Mouse (Mus musculus): ENCODE results near the gene Rhcg. TPM values are rescaled to one million over a fixed set of nuclear protein-coding genes. Genes with fewer than 3 reads are reported as not detected.

The Rhcg gene
- polyA plus RNA-seq (2012; rRNA removed): 0.56 and 1.2 TPM in 2 replicates

- Histone ChIP-seq H3K4me3 (ENCODE audit: control insufficient read depth, insufficient read depth, low read length) (no peak within 1 kb of the TSS), H3K36me3 (ENCODE audit: control insufficient read depth, insufficient read depth, low read length) (no peaks in the 10 kb centered on the region), H3K27me3 (ENCODE audit: control insufficient read depth, insufficient read depth, low read length) (peaks cover 6% of the 10 kb centered on the region), H3K4me1 (replicated peaks; ENCODE audit: control insufficient read depth, insufficient read depth, low read length) (no peaks in the 10 kb centered on the region), H3K27ac (ENCODE audit: control insufficient read depth, insufficient read depth, low read length) (no peak within 1 kb of the TSS)
- TF ChIP-seq POLR2A (IDR thresholded peaks at IDR 0.05; ENCODE audit: control insufficient read depth, extremely low read depth, insufficient read depth, low read length, poor library complexity) (no peak), CTCF (IDR thresholded peaks at IDR 0.05; ENCODE audit: borderline replicate concordance, control insufficient read depth, extremely low read depth, insufficient read depth, low read length, poor library complexity) (no peak)
- no peak for DNase-seq
- WGBS: 21% methylated on average over 33 of the region's 33 CpGs
Observed at GRCm38 (mm10) chr7:79617418-79617817, at the start of gene Rhcg. Rhcg (minus strand) TSS chr7:79617657.

- Histone ChIP-seq H3K4me1 (replicated peaks; ENCODE audit: control insufficient read depth, insufficient read depth, low read length) (no peaks in the 10 kb centered on the region), H3K27me3 (ENCODE audit: control insufficient read depth, insufficient read depth, low read length) (no peaks in the 10 kb centered on the region), H3K27ac (ENCODE audit: control insufficient read depth, insufficient read depth, low read length) (no peak overlapping the region), H3K4me3 (ENCODE audit: control insufficient read depth, insufficient read depth, low read length) (no peak overlapping the region), H3K36me3 (ENCODE audit: control insufficient read depth, insufficient read depth, low read length) (peaks cover 42% of the 10 kb centered on the region)
- TF ChIP-seq CTCF (IDR thresholded peaks at IDR 0.05; ENCODE audit: borderline replicate concordance, control insufficient read depth, extremely low read depth, insufficient read depth, low read length, poor library complexity) (no peak), POLR2A (IDR thresholded peaks at IDR 0.05; ENCODE audit: control insufficient read depth, extremely low read depth, insufficient read depth, low read length, poor library complexity) (no peak)
- no peak for DNase-seq
Observed at GRCm38 (mm10) chr7:79666690-79667089, 49.2 kb upstream of the Rhcg start.

- no peak for DNase-seq
- Histone ChIP-seq H3K4me1 (replicated peaks; ENCODE audit: control insufficient read depth, insufficient read depth, low read length) (peaks cover 10% of the 10 kb centered on the region), H3K4me3 (ENCODE audit: control insufficient read depth, insufficient read depth, low read length) (peak overlapping the region; percentile 70), H3K36me3 (ENCODE audit: control insufficient read depth, insufficient read depth, low read length) (peaks cover 6% of the 10 kb centered on the region; the same call in 1 of the 2 replicates), H3K27me3 (ENCODE audit: control insufficient read depth, insufficient read depth, low read length) (no peaks in the 10 kb centered on the region), H3K27ac (ENCODE audit: control insufficient read depth, insufficient read depth, low read length) (no peak overlapping the region)
- 17% methylated on average over 5 of the region's 5 CpGs for WGBS
- no peak for TF ChIP-seq POLR2A (IDR thresholded peaks at IDR 0.05; ENCODE audit: control insufficient read depth, extremely low read depth, insufficient read depth, low read length, poor library complexity)
- TF ChIP-seq CTCF (IDR thresholded peaks at IDR 0.05; ENCODE audit: borderline replicate concordance, control insufficient read depth, extremely low read depth, insufficient read depth, low read length, poor library complexity): no peak
Observed at GRCm38 (mm10) chr7:79661253-79661890, 43.9 kb upstream of the Rhcg start.

GRCm38 (mm10) chr7:79660291-79661150 is 43.1 kb upstream of the Rhcg start:
- H3K27ac ChIP-seq (ENCODE audit: control insufficient read depth, insufficient read depth, low read length): no peak overlapping the region
- H3K36me3 ChIP-seq (ENCODE audit: control insufficient read depth, insufficient read depth, low read length): peaks cover 2% of the 10 kb centered on the region; the same call in 1 of the 2 replicates
- H3K4me1 ChIP-seq (replicated peaks; ENCODE audit: control insufficient read depth, insufficient read depth, low read length): peaks cover 10% of the 10 kb centered on the region
- WGBS: under 1% methylated on average over 73 of the region's 73 CpGs
- peak overlapping the region; percentile 70 for H3K4me3 ChIP-seq (ENCODE audit: control insufficient read depth, insufficient read depth, low read length)
- TF ChIP-seq CTCF (IDR thresholded peaks at IDR 0.05; ENCODE audit: borderline replicate concordance, control insufficient read depth, extremely low read depth, insufficient read depth, low read length, poor library complexity) (no peak), POLR2A (IDR thresholded peaks at IDR 0.05; ENCODE audit: control insufficient read depth, extremely low read depth, insufficient read depth, low read length, poor library complexity) (0 out of 2 replicates have a peak, but pooled peaks have one; percentile 3)
- no peak for DNase-seq
- no peaks in the 10 kb centered on the region for H3K27me3 ChIP-seq (ENCODE audit: control insufficient read depth, insufficient read depth, low read length)

- TF ChIP-seq CTCF (IDR thresholded peaks at IDR 0.05; ENCODE audit: borderline replicate concordance, control insufficient read depth, extremely low read depth, insufficient read depth, low read length, poor library complexity): peak; percentile 53; the same call in 1 of the 2 replicates
- 0 out of 2 replicates have a peak, but pooled peaks have one; percentile 40 for TF ChIP-seq POLR2A (IDR thresholded peaks at IDR 0.05; ENCODE audit: control insufficient read depth, extremely low read depth, insufficient read depth, low read length, poor library complexity)
- peak; percentile 98 for DNase-seq
- Histone ChIP-seq H3K4me1 (replicated peaks; ENCODE audit: control insufficient read depth, insufficient read depth, low read length) (peaks cover 10% of the 10 kb centered on the region), H3K27ac (ENCODE audit: control insufficient read depth, insufficient read depth, low read length) (no peak within 1 kb of the TSS), H3K27me3 (ENCODE audit: control insufficient read depth, insufficient read depth, low read length) (no peaks in the 10 kb centered on the region), H3K4me3 (ENCODE audit: control insufficient read depth, insufficient read depth, low read length) (peak within 1 kb of the TSS; percentile 83), H3K36me3 (ENCODE audit: control insufficient read depth, insufficient read depth, low read length) (no peaks in the 10 kb centered on the region)
- WGBS: under 1% methylated on average over 39 of the region's 39 CpGs
Observed at GRCm38 (mm10) chr7:79659578-79660290, 42.3 kb upstream of the Rhcg start, which contains the start of gene Ticrr. Ticrr (plus strand) TSS chr7:79660196.

- no peaks in the 10 kb centered on the region for H3K27me3 ChIP-seq (ENCODE audit: control insufficient read depth, insufficient read depth, low read length)
- 72% methylated on average over 1 of the region's 1 CpGs for WGBS
- no peak for DNase-seq
- no peaks in the 10 kb centered on the region for H3K36me3 ChIP-seq (ENCODE audit: control insufficient read depth, insufficient read depth, low read length)
- no peak overlapping the region for H3K27ac ChIP-seq (ENCODE audit: control insufficient read depth, insufficient read depth, low read length)
- no peak overlapping the region for H3K4me3 ChIP-seq (ENCODE audit: control insufficient read depth, insufficient read depth, low read length)
- H3K4me1 ChIP-seq (replicated peaks; ENCODE audit: control insufficient read depth, insufficient read depth, low read length): no peaks in the 10 kb centered on the region
- TF ChIP-seq CTCF (IDR thresholded peaks at IDR 0.05; ENCODE audit: borderline replicate concordance, control insufficient read depth, extremely low read depth, insufficient read depth, low read length, poor library complexity): no peak
- no peak for TF ChIP-seq POLR2A (IDR thresholded peaks at IDR 0.05; ENCODE audit: control insufficient read depth, extremely low read depth, insufficient read depth, low read length, poor library complexity)
Observed at GRCm38 (mm10) chr7:79654586-79654985, 37.1 kb upstream of the Rhcg start.

Measured in thymus, adult 2 months (tissue).